Mouse (Mus musculus): ENCODE measurements around the gene Adarb1.

- TF ChIP-seq POLR2A (IDR thresholded peaks at IDR 0.05; ENCODE audit: control insufficient read depth, extremely low read depth, insufficient read depth, low read length, poor library complexity) (no peak), CTCF (IDR thresholded peaks at IDR 0.05; ENCODE audit: borderline replicate concordance, control insufficient read depth, extremely low read depth, insufficient read depth, low read length, poor library complexity) (no peak)
These were observed 97.1 kb downstream of the Adarb1 start for GRCm38 (mm10) chr10:77321001-77321400.
